Mouse (Mus musculus) bone marrow, adult 2 months (tissue): Measurements from ENCODE around the gene 4921517D22Rik.

Experiments used
- CTCF ChIP-seq: fragments of 200-500 bp; IDR thresholded peaks from 2 replicates; pipeline ENCODE4 v1.5.1; 2011; ENCODE audit warnings: low read length, control low read depth; ENCODE audit not compliant: control insufficient read depth, insufficient read depth
- POLR2A ChIP-seq: fragments of 200-500 bp; IDR thresholded peaks from 2 replicates; pipeline ENCODE4 v1.6.1; 2011; ENCODE audit warnings: low read depth, mild to moderate bottlenecking, control low read depth, low read length, borderline replicate concordance; ENCODE audit not compliant: control insufficient read depth

GRCm38 (mm10) chr13:59704562-59704961, 10.7 kb upstream of the 4921517D22Rik start:
- TF ChIP-seq POLR2A = no peak
- TF ChIP-seq CTCF = no peak
